Mouse (Mus musculus): ENCODE data around the gene Alpk3. TPM values are rescaled to one million over a fixed set of nuclear protein-coding genes. Genes with fewer than 3 reads are reported as not detected.

Alpk3 gene
- polyA plus RNA-seq, 1 experiment from 2014 or later, result 0.08 TPM

GRCm38 (mm10) chr7:81024651-81025050, 32.7 kb upstream of the Alpk3 start:
- Histone ChIP-seq H3K9ac (replicated peaks) (no peak overlapping the region), H3K27me3 (ENCODE audit: insufficient read depth, low read length) (no peaks in the 10 kb centered on the region), H3K27ac (ENCODE audit: low read depth) (no peak overlapping the region), H3K9me3 (ENCODE audit: low read length) (no peaks in the 10 kb centered on the region), H3K4me1 (ENCODE audit: insufficient read depth) (no peaks in the 10 kb centered on the region), H3K4me3 (ENCODE audit: low read depth, low read length) (no peak overlapping the region), H3K4me2 (ENCODE audit: low read depth, low read length) (no peak overlapping the region), H3K36me3 (replicated peaks; ENCODE audit: insufficient read depth, low read length) (peaks cover 56% of the 10 kb centered on the region)
- DNase-seq, result no peak
- no peak for ATAC-seq
- WGBS (ENCODE audit: insufficient replicate concordance), result 94% methylated on average over 9 of the region's 9 CpGs
- TF ChIP-seq CTCF (IDR thresholded peaks at IDR 0.05; ENCODE audit: low read depth) (no peak), EP300 (IDR thresholded peaks at IDR 0.05; ENCODE audit: low read depth) (no peak)

DNA sequence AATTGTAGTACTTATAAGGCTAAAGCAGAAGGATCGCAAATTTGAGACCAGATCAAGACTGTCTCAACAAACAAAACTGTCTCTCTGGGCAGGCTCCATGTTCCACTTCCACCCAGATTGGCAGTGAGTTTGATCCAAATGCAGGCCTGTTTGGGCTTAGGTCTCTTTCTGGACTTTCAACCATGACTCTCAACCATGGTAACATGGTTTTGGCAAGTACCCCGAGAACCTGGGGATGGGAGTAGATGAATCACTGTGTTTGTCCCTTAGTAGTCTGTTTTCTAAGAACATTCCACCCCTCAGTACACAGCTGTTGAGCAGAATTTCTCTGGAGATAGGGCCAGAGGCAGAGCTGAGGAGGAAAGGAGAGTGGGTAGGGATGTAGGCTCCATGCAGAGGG, 31.6 kb upstream of the Alpk3 start:
- H3K36me3 ChIP-seq (replicated peaks; ENCODE audit: insufficient read depth, low read length), result peaks cover 67% of the 10 kb centered on the region
- no peak for ATAC-seq

GRCm38 (mm10) chr7:81039711-81040110, 17.7 kb upstream of the Alpk3 start:
- ATAC-seq, result no peak
- peaks cover 69% of the 10 kb centered on the region for H3K36me3 ChIP-seq (replicated peaks; ENCODE audit: insufficient read depth, low read length)

More for the DNA sequence above, 31.6 kb upstream of the Alpk3 start:
- TF ChIP-seq EP300 (IDR thresholded peaks at IDR 0.05; ENCODE audit: low read depth) (no peak), CTCF (IDR thresholded peaks at IDR 0.05; ENCODE audit: low read depth) (no peak)
- Histone ChIP-seq H3K4me2 (ENCODE audit: low read depth, low read length) (no peak overlapping the region), H3K4me1 (ENCODE audit: insufficient read depth) (no peaks in the 10 kb centered on the region), H3K27me3 (ENCODE audit: insufficient read depth, low read length) (no peaks in the 10 kb centered on the region), H3K9me3 (ENCODE audit: low read length) (no peaks in the 10 kb centered on the region), H3K9ac (replicated peaks) (no peak overlapping the region), H3K4me3 (ENCODE audit: low read depth, low read length) (no peak overlapping the region), H3K27ac (ENCODE audit: low read depth) (no peak overlapping the region)
- WGBS (ENCODE audit: insufficient replicate concordance), result 85% methylated on average over 2 of the region's 2 CpGs
- DNase-seq, result no peak

DNA sequence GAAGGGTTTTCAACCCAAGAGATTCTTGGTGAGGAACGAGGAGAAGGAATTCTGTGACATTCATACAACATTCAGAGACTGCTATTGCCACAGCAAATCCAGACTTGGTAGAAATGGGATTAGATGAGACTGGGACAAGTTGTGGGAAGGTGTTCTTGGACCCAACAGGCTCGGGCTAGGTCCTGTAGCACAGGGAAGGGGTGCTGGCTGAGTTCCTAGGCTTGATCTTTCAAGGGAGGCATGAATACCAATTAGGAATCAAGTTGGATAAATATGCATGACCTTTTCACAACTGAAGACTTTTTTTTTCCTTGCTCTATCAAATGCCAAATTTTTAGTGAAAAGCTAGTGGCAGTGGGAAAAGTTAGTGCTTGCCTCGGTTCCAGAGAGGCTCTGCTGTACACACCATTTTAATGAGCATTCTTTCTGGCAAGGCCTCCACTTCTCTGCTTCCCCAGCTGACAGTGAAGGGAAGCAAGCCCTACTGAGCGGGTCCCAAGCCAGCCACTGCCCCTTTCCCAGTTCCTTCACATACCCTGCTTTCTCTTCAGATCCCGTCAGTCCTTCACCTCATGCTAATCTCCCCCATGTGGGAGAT, 14.3 kb upstream of the Alpk3 start:
- no peak for ATAC-seq
- Histone ChIP-seq H3K36me3 (replicated peaks; ENCODE audit: insufficient read depth, low read length) (peaks cover 45% of the 10 kb centered on the region), H3K27me3 (ENCODE audit: insufficient read depth, low read length) (no peaks in the 10 kb centered on the region), H3K4me1 (ENCODE audit: insufficient read depth) (no peaks in the 10 kb centered on the region), H3K27ac (ENCODE audit: low read depth) (no peak overlapping the region), H3K9ac (replicated peaks) (no peak overlapping the region), H3K4me3 (ENCODE audit: low read depth, low read length) (no peak overlapping the region), H3K9me3 (ENCODE audit: low read length) (no peaks in the 10 kb centered on the region), H3K4me2 (ENCODE audit: low read depth, low read length) (no peak overlapping the region)
- DNase-seq, result no peak
- WGBS (ENCODE audit: insufficient replicate concordance), result 85% methylated on average over 5 of the region's 5 CpGs
- TF ChIP-seq EP300 (IDR thresholded peaks at IDR 0.05; ENCODE audit: low read depth) (no peak), CTCF (IDR thresholded peaks at IDR 0.05; ENCODE audit: low read depth) (no peak)

More at GRCm38 (mm10) chr7:81039711-81040110, 17.7 kb upstream of the Alpk3 start:
- Histone ChIP-seq H3K4me1 (ENCODE audit: insufficient read depth) (no peaks in the 10 kb centered on the region), H3K9ac (replicated peaks) (no peak overlapping the region), H3K27me3 (ENCODE audit: insufficient read depth, low read length) (no peaks in the 10 kb centered on the region), H3K27ac (ENCODE audit: low read depth) (no peak overlapping the region), H3K4me3 (ENCODE audit: low read depth, low read length) (no peak overlapping the region), H3K9me3 (ENCODE audit: low read length) (no peaks in the 10 kb centered on the region), H3K4me2 (ENCODE audit: low read depth, low read length) (no peak overlapping the region)
- DNase-seq, result no peak
- no peak for TF ChIP-seq EP300 (IDR thresholded peaks at IDR 0.05; ENCODE audit: low read depth)
- no peak for TF ChIP-seq CTCF (IDR thresholded peaks at IDR 0.05; ENCODE audit: low read depth)
- WGBS (ENCODE audit: insufficient replicate concordance), result 77% methylated on average over 2 of the region's 2 CpGs

GRCm38 (mm10) chr7:81047847-81048246, 9.6 kb upstream of the Alpk3 start:
- H3K27ac ChIP-seq (ENCODE audit: low read depth), result no peak overlapping the region
- no peak overlapping the region for H3K9ac ChIP-seq (replicated peaks)
- ATAC-seq, result no peak
- DNase-seq, result no peak
- no peaks in the 10 kb centered on the region for H3K27me3 ChIP-seq (ENCODE audit: insufficient read depth, low read length)
- no peaks in the 10 kb centered on the region for H3K9me3 ChIP-seq (ENCODE audit: low read length)
- TF ChIP-seq EP300 (IDR thresholded peaks at IDR 0.05; ENCODE audit: low read depth), result no peak
- TF ChIP-seq CTCF (IDR thresholded peaks at IDR 0.05; ENCODE audit: low read depth), result no peak
- H3K4me2 ChIP-seq (ENCODE audit: low read depth, low read length), result no peak overlapping the region
- H3K4me3 ChIP-seq (ENCODE audit: low read depth, low read length), result no peak overlapping the region
- WGBS (ENCODE audit: insufficient replicate concordance), result 73% methylated on average over 3 of the region's 3 CpGs
- no peaks in the 10 kb centered on the region for H3K4me1 ChIP-seq (ENCODE audit: insufficient read depth)
- no peaks in the 10 kb centered on the region; the same call in 1 of the 2 replicates for H3K36me3 ChIP-seq (replicated peaks; ENCODE audit: insufficient read depth, low read length)

DNA sequence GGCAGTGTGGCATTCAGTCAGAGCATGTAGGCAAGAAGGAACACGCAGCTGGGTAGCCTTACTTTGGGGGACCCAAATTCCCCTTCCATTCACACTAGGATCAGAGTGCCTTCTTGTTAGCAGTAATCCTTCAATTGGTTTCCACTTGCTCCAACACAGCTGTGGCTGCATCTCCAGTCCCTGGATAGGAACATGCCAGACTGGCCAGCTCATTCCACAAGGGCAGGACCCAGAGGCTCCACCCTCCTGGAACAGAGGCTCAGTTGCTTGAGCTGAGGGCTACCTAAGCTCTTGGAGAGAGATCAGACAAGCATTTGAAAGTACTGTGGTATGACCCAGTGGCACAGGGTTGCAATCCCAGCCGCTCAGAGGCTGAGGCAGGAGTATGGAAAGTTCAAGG, 8.9 kb upstream of the Alpk3 start:
- no peak overlapping the region for H3K4me2 ChIP-seq (ENCODE audit: low read depth, low read length)
- DNase-seq, result no peak
- H3K36me3 ChIP-seq (replicated peaks; ENCODE audit: insufficient read depth, low read length), result no peaks in the 10 kb centered on the region; the same call in 1 of the 2 replicates
- TF ChIP-seq CTCF (IDR thresholded peaks at IDR 0.05; ENCODE audit: low read depth) (no peak), EP300 (IDR thresholded peaks at IDR 0.05; ENCODE audit: low read depth) (no peak)
- no peak for ATAC-seq
- no peaks in the 10 kb centered on the region for H3K4me1 ChIP-seq (ENCODE audit: insufficient read depth)
- no peak overlapping the region for H3K9ac ChIP-seq (replicated peaks)
- no peaks in the 10 kb centered on the region for H3K27me3 ChIP-seq (ENCODE audit: insufficient read depth, low read length)
- H3K4me3 ChIP-seq (ENCODE audit: low read depth, low read length), result no peak overlapping the region
- H3K27ac ChIP-seq (ENCODE audit: low read depth), result no peak overlapping the region
- H3K9me3 ChIP-seq (ENCODE audit: low read length), result no peaks in the 10 kb centered on the region
- 71% methylated on average over 2 of the region's 2 CpGs for WGBS (ENCODE audit: insufficient replicate concordance)
